Mouse (Mus musculus): ENCODE measurements around the gene Xdh. TPM values are rescaled to one million over a fixed set of nuclear protein-coding genes. Genes with fewer than 3 reads are reported as not detected.

Gene Xdh
- polyA plus RNA-seq, 1 experiment from 2014 or later, result 0.46 TPM

DNA sequence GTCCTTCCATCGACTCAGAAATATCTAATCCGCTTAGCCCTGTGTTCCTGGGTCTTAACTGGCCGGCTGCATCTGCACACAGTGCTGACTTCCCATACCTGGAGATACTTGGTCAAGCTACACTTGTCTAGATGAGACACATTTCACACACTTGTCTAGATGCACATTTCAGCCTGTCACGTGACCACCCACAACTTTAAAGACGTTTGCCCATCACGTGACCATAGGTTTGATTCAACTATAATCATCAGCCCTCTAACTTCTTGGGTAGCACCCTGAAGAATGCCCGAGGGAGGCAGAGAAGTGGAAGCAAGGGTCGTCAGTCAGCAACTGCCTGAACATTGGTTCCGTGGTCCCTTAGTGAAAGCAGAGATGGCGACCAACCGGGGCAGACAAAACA, 22.7 kb upstream of the Xdh start:
- no peak overlapping the region for H3K27ac ChIP-seq (replicated peaks; ENCODE audit: low read depth, low read length)
- H3K4me2 ChIP-seq (ENCODE audit: low read depth, low read length), result no peak overlapping the region
- no peak overlapping the region for H3K4me3 ChIP-seq (ENCODE audit: low read depth, low read length)
- no peak for ATAC-seq (replicated peaks; ENCODE audit: insufficient number of reproducible peaks, low FRiP score, low TSS enrichment, low read depth)
- no peak for DNase-seq (ENCODE audit: low spot score)
- H3K9me3 ChIP-seq (replicated peaks; ENCODE audit: control insufficient read depth, low read length), result no peaks in the 10 kb centered on the region
- WGBS, result 90% methylated on average over 11 of the region's 11 CpGs
- no peaks in the 10 kb centered on the region for H3K4me1 ChIP-seq (ENCODE audit: control insufficient read depth, insufficient read depth, low read length)
- no peaks in the 10 kb centered on the region for H3K36me3 ChIP-seq (replicated peaks; ENCODE audit: control insufficient read depth, insufficient read depth, low read depth, low read length)
- no peak overlapping the region for H3K9ac ChIP-seq (replicated peaks; ENCODE audit: low read length)
- no peaks in the 10 kb centered on the region for H3K27me3 ChIP-seq (ENCODE audit: control insufficient read depth, insufficient read depth, low read length)

- H3K9me3 ChIP-seq (replicated peaks; ENCODE audit: control insufficient read depth, low read length), result no peaks in the 10 kb centered on the region
- no peak for DNase-seq (ENCODE audit: low spot score)
- no peak for ATAC-seq (replicated peaks; ENCODE audit: insufficient number of reproducible peaks, low FRiP score, low TSS enrichment, low read depth)
- no peak overlapping the region for H3K4me3 ChIP-seq (ENCODE audit: low read depth, low read length)
- H3K27me3 ChIP-seq (ENCODE audit: control insufficient read depth, insufficient read depth, low read length), result no peaks in the 10 kb centered on the region
- H3K4me1 ChIP-seq (ENCODE audit: control insufficient read depth, insufficient read depth, low read length), result no peaks in the 10 kb centered on the region
- H3K27ac ChIP-seq (replicated peaks; ENCODE audit: low read depth, low read length), result no peak overlapping the region
- WGBS, result 86% methylated on average over 4 of the region's 4 CpGs
- no peak overlapping the region for H3K4me2 ChIP-seq (ENCODE audit: low read depth, low read length)
- no peak overlapping the region for H3K9ac ChIP-seq (replicated peaks; ENCODE audit: low read length)
- H3K36me3 ChIP-seq (replicated peaks; ENCODE audit: control insufficient read depth, insufficient read depth, low read depth, low read length), result no peaks in the 10 kb centered on the region
These were observed 21.3 kb upstream of the Xdh start for GRCm38 (mm10) chr17:73971291-73971690.

- ATAC-seq (replicated peaks; ENCODE audit: insufficient number of reproducible peaks, low FRiP score, low TSS enrichment, low read depth), result no peak
- no peaks in the 10 kb centered on the region for H3K9me3 ChIP-seq (replicated peaks; ENCODE audit: control insufficient read depth, low read length)
- 63% methylated on average over 3 of the region's 3 CpGs for WGBS
- no peaks in the 10 kb centered on the region for H3K4me1 ChIP-seq (ENCODE audit: control insufficient read depth, insufficient read depth, low read length)
- H3K36me3 ChIP-seq (replicated peaks; ENCODE audit: control insufficient read depth, insufficient read depth, low read depth, low read length), result no peaks in the 10 kb centered on the region
- H3K4me3 ChIP-seq (ENCODE audit: low read depth, low read length), result no peak overlapping the region
- H3K27ac ChIP-seq (replicated peaks; ENCODE audit: low read depth, low read length), result no peak overlapping the region
- DNase-seq (ENCODE audit: low spot score), result no peak
- no peaks in the 10 kb centered on the region for H3K27me3 ChIP-seq (ENCODE audit: control insufficient read depth, insufficient read depth, low read length)
- H3K4me2 ChIP-seq (ENCODE audit: low read depth, low read length), result no peak overlapping the region
- H3K9ac ChIP-seq (replicated peaks; ENCODE audit: low read length), result no peak overlapping the region
These were observed 20.5 kb upstream of the Xdh start for GRCm38 (mm10) chr17:73970361-73971027.

DNA sequence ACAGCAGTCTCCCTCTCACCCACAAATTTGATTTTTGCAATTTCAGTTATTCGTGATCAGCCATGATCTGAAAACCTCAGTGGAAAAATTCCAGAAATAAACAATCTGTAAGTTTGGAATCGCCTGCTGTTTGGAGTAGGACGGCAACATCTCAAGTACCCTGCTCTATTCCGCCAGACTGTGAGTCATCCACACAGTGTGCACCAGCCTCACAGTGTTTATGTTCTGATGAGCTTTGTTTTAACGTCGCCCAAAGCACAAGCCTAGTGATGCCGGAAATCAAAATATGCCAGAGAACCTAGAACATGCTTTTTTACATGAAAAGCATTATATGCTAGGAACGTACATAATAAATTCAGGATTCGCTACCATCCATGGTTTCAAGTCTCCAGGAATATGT, 14.9 kb upstream of the Xdh start:
- no peak overlapping the region for H3K9ac ChIP-seq (replicated peaks; ENCODE audit: low read length)
- H3K9me3 ChIP-seq (replicated peaks; ENCODE audit: control insufficient read depth, low read length), result no peaks in the 10 kb centered on the region
- H3K36me3 ChIP-seq (replicated peaks; ENCODE audit: control insufficient read depth, insufficient read depth, low read depth, low read length), result no peaks in the 10 kb centered on the region
- H3K4me2 ChIP-seq (ENCODE audit: low read depth, low read length), result no peak overlapping the region
- DNase-seq (ENCODE audit: low spot score) (no peak), ATAC-seq (replicated peaks; ENCODE audit: insufficient number of reproducible peaks, low FRiP score, low TSS enrichment, low read depth) (no peak)
- H3K4me1 ChIP-seq (ENCODE audit: control insufficient read depth, insufficient read depth, low read length), result no peaks in the 10 kb centered on the region
- no peak overlapping the region for H3K27ac ChIP-seq (replicated peaks; ENCODE audit: low read depth, low read length)
- WGBS, result 88% methylated on average over 9 of the region's 9 CpGs
- no peak overlapping the region for H3K4me3 ChIP-seq (ENCODE audit: low read depth, low read length)
- H3K27me3 ChIP-seq (ENCODE audit: control insufficient read depth, insufficient read depth, low read length), result no peaks in the 10 kb centered on the region

DNA sequence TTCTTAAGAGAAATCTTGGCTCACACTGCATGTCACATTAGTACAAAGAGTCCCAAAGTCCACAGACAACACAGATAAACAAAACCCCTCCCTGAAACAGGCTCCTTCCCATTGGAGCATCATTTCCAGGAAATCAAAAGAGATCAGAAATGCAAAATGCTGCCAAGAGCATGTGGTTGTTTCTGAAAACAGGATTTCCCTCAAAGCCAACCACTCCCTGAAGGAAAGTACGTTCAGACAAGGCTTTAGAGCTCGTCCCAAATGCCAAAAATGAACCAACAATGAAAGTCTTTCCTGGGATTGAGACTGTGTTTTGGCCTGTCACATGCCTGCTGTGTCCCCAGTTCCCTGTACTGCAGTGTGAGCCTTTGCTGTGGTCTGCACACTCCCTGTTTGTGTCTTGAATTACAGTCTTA, 12.6 kb upstream of the Xdh start:
- no peaks in the 10 kb centered on the region for H3K36me3 ChIP-seq (replicated peaks; ENCODE audit: control insufficient read depth, insufficient read depth, low read depth, low read length)
- DNase-seq (ENCODE audit: low spot score), result no peak
- H3K4me3 ChIP-seq (ENCODE audit: low read depth, low read length), result no peak overlapping the region
- no peak overlapping the region for H3K27ac ChIP-seq (replicated peaks; ENCODE audit: low read depth, low read length)
- ATAC-seq (replicated peaks; ENCODE audit: insufficient number of reproducible peaks, low FRiP score, low TSS enrichment, low read depth), result no peak
- no peaks in the 10 kb centered on the region for H3K27me3 ChIP-seq (ENCODE audit: control insufficient read depth, insufficient read depth, low read length)
- no peaks in the 10 kb centered on the region for H3K9me3 ChIP-seq (replicated peaks; ENCODE audit: control insufficient read depth, low read length)
- 79% methylated on average over 2 of the region's 2 CpGs for WGBS
- no peaks in the 10 kb centered on the region for H3K4me1 ChIP-seq (ENCODE audit: control insufficient read depth, insufficient read depth, low read length)
- H3K9ac ChIP-seq (replicated peaks; ENCODE audit: low read length), result no peak overlapping the region
- H3K4me2 ChIP-seq (ENCODE audit: low read depth, low read length), result no peak overlapping the region

DNA sequence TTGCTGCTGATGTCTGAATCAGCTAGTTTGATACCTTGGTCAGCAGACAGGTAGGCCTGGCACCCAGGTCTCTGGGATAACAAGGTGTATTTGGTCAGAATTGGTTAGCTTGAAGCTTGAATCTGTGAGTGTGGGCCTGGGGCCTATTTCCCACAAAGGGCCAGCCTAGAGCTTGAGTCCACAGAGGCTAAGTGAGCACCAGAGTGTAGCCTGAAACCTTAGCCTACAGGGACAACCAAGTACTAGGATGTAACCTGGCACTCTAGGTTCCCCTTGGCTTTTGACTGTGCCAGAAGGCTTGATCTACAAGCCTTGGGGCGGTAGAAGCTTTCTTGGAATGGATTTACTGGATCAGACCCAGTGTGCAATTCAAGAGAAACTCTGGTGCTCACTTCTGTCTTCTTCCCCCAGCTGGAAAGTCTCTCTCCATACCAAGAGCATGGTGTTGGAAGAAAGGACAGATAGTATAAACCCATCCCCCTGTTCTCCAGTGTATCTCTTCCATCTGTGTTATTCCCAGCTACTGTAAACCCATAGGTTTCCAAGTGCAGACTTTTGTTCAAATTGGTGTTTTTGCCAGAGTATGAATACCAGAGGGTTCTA, 11.9 kb upstream of the Xdh start:
- Histone ChIP-seq H3K4me2 (ENCODE audit: low read depth, low read length) (no peak overlapping the region), H3K9me3 (replicated peaks; ENCODE audit: control insufficient read depth, low read length) (no peaks in the 10 kb centered on the region), H3K4me3 (ENCODE audit: low read depth, low read length) (no peak overlapping the region), H3K27ac (replicated peaks; ENCODE audit: low read depth, low read length) (no peak overlapping the region), H3K4me1 (ENCODE audit: control insufficient read depth, insufficient read depth, low read length) (no peaks in the 10 kb centered on the region), H3K9ac (replicated peaks; ENCODE audit: low read length) (no peak overlapping the region), H3K36me3 (replicated peaks; ENCODE audit: control insufficient read depth, insufficient read depth, low read depth, low read length) (no peaks in the 10 kb centered on the region), H3K27me3 (ENCODE audit: control insufficient read depth, insufficient read depth, low read length) (no peaks in the 10 kb centered on the region)
- ATAC-seq (replicated peaks; ENCODE audit: insufficient number of reproducible peaks, low FRiP score, low TSS enrichment, low read depth), result no peak
- no peak for DNase-seq (ENCODE audit: low spot score)
- WGBS, result 89% methylated on average over 1 of the region's 1 CpGs

- ATAC-seq (replicated peaks; ENCODE audit: insufficient number of reproducible peaks, low FRiP score, low TSS enrichment, low read depth), result no peak
- WGBS, result 89% methylated on average over 4 of the region's 4 CpGs
These were observed 10.7 kb upstream of the Xdh start for GRCm38 (mm10) chr17:73960745-73961144.

DNA sequence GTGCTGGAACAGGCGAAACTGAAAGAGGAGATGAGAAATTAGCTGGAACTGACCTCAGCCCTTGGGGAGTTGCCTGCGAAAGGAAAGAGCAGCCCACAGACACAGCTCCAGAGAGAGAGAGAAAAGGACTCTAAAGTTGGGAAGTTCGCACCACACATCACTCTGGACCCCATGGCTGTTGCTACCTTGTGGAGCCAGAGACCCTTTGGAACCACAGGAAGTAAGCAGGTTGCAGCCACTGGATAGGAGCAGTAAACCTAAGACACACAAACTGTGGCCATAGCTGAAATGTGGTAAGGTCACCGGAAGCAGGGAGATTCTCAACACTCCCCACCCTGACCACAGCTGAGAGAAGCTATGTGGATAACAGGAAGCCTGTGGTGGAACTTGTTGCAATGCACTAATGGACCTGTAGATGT, 2.1 kb upstream of the Xdh start:
- no peak for DNase-seq (ENCODE audit: low spot score)
- H3K27ac ChIP-seq (replicated peaks; ENCODE audit: low read depth, low read length), result no peak overlapping the region
- H3K4me3 ChIP-seq (ENCODE audit: low read depth, low read length), result no peak overlapping the region
- no peaks in the 10 kb centered on the region for H3K4me1 ChIP-seq (ENCODE audit: control insufficient read depth, insufficient read depth, low read length)
- H3K9me3 ChIP-seq (replicated peaks; ENCODE audit: control insufficient read depth, low read length), result no peaks in the 10 kb centered on the region
- WGBS, result 73% methylated on average over 4 of the region's 4 CpGs
- no peak overlapping the region for H3K4me2 ChIP-seq (ENCODE audit: low read depth, low read length)
- no peaks in the 10 kb centered on the region for H3K36me3 ChIP-seq (replicated peaks; ENCODE audit: control insufficient read depth, insufficient read depth, low read depth, low read length)
- no peaks in the 10 kb centered on the region for H3K27me3 ChIP-seq (ENCODE audit: control insufficient read depth, insufficient read depth, low read length)
- ATAC-seq (replicated peaks; ENCODE audit: insufficient number of reproducible peaks, low FRiP score, low TSS enrichment, low read depth), result no peak
- H3K9ac ChIP-seq (replicated peaks; ENCODE audit: low read length), result no peak overlapping the region

More at GRCm38 (mm10) chr17:73960745-73961144, 10.7 kb upstream of the Xdh start:
- Histone ChIP-seq H3K36me3 (replicated peaks; ENCODE audit: control insufficient read depth, insufficient read depth, low read depth, low read length) (no peaks in the 10 kb centered on the region), H3K9me3 (replicated peaks; ENCODE audit: control insufficient read depth, low read length) (no peaks in the 10 kb centered on the region), H3K4me1 (ENCODE audit: control insufficient read depth, insufficient read depth, low read length) (no peaks in the 10 kb centered on the region), H3K4me3 (ENCODE audit: low read depth, low read length) (no peak overlapping the region), H3K9ac (replicated peaks; ENCODE audit: low read length) (no peak overlapping the region), H3K27me3 (ENCODE audit: control insufficient read depth, insufficient read depth, low read length) (no peaks in the 10 kb centered on the region), H3K4me2 (ENCODE audit: low read depth, low read length) (no peak overlapping the region), H3K27ac (replicated peaks; ENCODE audit: low read depth, low read length) (no peak overlapping the region)
- no peak for DNase-seq (ENCODE audit: low spot score)

Measured in embryonic facial prominence, embryonic 11.5 days (tissue).